Mouse (Mus musculus) forebrain, embryonic 11.5 days (tissue): ENCODE measurements at regions not wholly inside any gene's neighbourhood (a gene's known extent, or its start where the extent isn't known, plus 50 kb on each side); places are given as distances from the start of the nearest gene placed in this dataset.
"Not testable (repeated sequence)": the region's sequence is repeated elsewhere in the genome, so short reads cannot be mapped to it uniquely, and the experiment has no call there.

Experiments
- ATAC-seq: fragments of 200-750 bp; cut with Nextera tagmentation; replicated peaks from 2 replicates; pipeline ENCODE4 v1.8.0; 2017; ENCODE audit warnings: moderate TSS enrichment; ENCODE audit not compliant: low FRiP score
- DNase-seq: peaks from one replicate; pipeline ENCODE4 v3.0.0-alpha.2; 2017; ENCODE audit warnings: low spot score
- H3K27ac ChIP-seq: fragments of 300-500 bp; sonication (generic); 2 replicates; pipeline ENCODE4 v1.5.1; 2014; ENCODE audit warnings: low read depth, low read length
- H3K27me3 ChIP-seq: fragments of 300-500 bp; sonication (generic); 2 replicates; pipeline ENCODE4 v1.6.1; 2014; ENCODE audit warnings: mild to moderate bottlenecking, low read length, mixed read lengths; ENCODE audit not compliant: control insufficient read depth, insufficient read depth
- H3K36me3 ChIP-seq: fragments of 300-500 bp; sonication (generic); 2 replicates; pipeline ENCODE4 v1.6.1; 2014; ENCODE audit warnings: mild to moderate bottlenecking, low read length, moderate library complexity, mixed read lengths; ENCODE audit not compliant: control insufficient read depth, insufficient read depth
- H3K4me1 ChIP-seq: fragments of 300-500 bp; sonication (generic); replicated peaks from 2 replicates; pipeline ENCODE4 v1.6.1; 2014; ENCODE audit warnings: low read length, mixed read lengths; ENCODE audit not compliant: control insufficient read depth, insufficient read depth
- H3K4me2 ChIP-seq: fragments of 300-500 bp; sonication (generic); 2 replicates; pipeline ENCODE4 v1.6.1; 2014; ENCODE audit warnings: low read depth, mild to moderate bottlenecking, low read length, moderate library complexity, mixed read lengths; ENCODE audit not compliant: severe bottlenecking
- H3K4me3 ChIP-seq: fragments of 300-500 bp; sonication (generic); 2 replicates; pipeline ENCODE4 v1.5.1; 2014; ENCODE audit warnings: low read depth, low read length
- H3K9ac ChIP-seq: fragments of 300-500 bp; sonication (generic); 2 replicates; pipeline ENCODE4 v1.6.1; 2014; ENCODE audit warnings: low read length
- H3K9me3 ChIP-seq: fragments of 300-500 bp; sonication (generic); 2 replicates; pipeline ENCODE4 v1.6.1; 2016; ENCODE audit warnings: low read length, mixed read lengths; ENCODE audit not compliant: control insufficient read depth
- WGBS: fragments of 180-500 bp; shearing (Covaris S2); extraction: QIAGEN DNeasy Blood & Tissue Kit; methylation state at CpG from one replicate; pipeline ENCODE4 v1.1.7; 2014; 5-methylcytosine and 5-hydroxymethylcytosine counted together

- WGBS: 40% methylated on average over 3 of the region's 3 CpGs
- Histone ChIP-seq H3K4me3 (no peak overlapping the region), H3K36me3 (no peaks in the 10 kb centered on the region), H3K27ac (no peak overlapping the region), H3K27me3 (no peaks in the 10 kb centered on the region), H3K4me1 (no peaks in the 10 kb centered on the region), H3K4me2 (no peak overlapping the region), H3K9me3 (no peaks in the 10 kb centered on the region), H3K9ac (no peak overlapping the region)
- DNase-seq (no peak), ATAC-seq (no peak)
Observed at GRCm38 (mm10) chr1:149332239-149332638, 628.9 kb downstream of the Pla2g4a start.

GRCm38 (mm10) chr1:149327171-149327570 is 633.9 kb downstream of the Pla2g4a start:
- no peaks in the 10 kb centered on the region for H3K36me3 ChIP-seq
- WGBS: 78% methylated on average over 3 of the region's 3 CpGs
- H3K4me3 ChIP-seq: no peak overlapping the region
- H3K9ac ChIP-seq: no peak overlapping the region
- H3K9me3 ChIP-seq: no peaks in the 10 kb centered on the region
- H3K4me2 ChIP-seq: no peak overlapping the region
- no peaks in the 10 kb centered on the region for H3K4me1 ChIP-seq
- no peak for DNase-seq
- ATAC-seq: no peak
- H3K27me3 ChIP-seq: no peaks in the 10 kb centered on the region
- H3K27ac ChIP-seq: no peak overlapping the region

GRCm38 (mm10) chr1:149323095-149323494 is 638.0 kb downstream of the Pla2g4a start:
- Histone ChIP-seq H3K4me3 (no peak overlapping the region), H3K4me2 (no peak overlapping the region), H3K9me3 (no peaks in the 10 kb centered on the region), H3K4me1 (no peaks in the 10 kb centered on the region), H3K36me3 (no peaks in the 10 kb centered on the region), H3K9ac (no peak overlapping the region), H3K27me3 (no peaks in the 10 kb centered on the region), H3K27ac (no peak overlapping the region)
- ATAC-seq: no peak
- no peak for DNase-seq
- 71% methylated on average over 1 of the region's 1 CpGs for WGBS

- ATAC-seq: no peak
- no peak for DNase-seq
- Histone ChIP-seq H3K4me3 (no peak overlapping the region), H3K9me3 (no peaks in the 10 kb centered on the region), H3K27ac (no peak overlapping the region), H3K9ac (no peak overlapping the region), H3K36me3 (no peaks in the 10 kb centered on the region), H3K27me3 (no peaks in the 10 kb centered on the region), H3K4me2 (no peak overlapping the region), H3K4me1 (no peaks in the 10 kb centered on the region)
- WGBS: 100% methylated on average over 1 of the region's 1 CpGs
Observed at GRCm38 (mm10) chr1:149289725-149290124, 671.4 kb downstream of the Pla2g4a start.

- Histone ChIP-seq H3K9me3 (no peaks in the 10 kb centered on the region), H3K27me3 (no peaks in the 10 kb centered on the region), H3K36me3 (no peaks in the 10 kb centered on the region), H3K4me2 (no peak overlapping the region), H3K4me3 (no peak overlapping the region), H3K9ac (no peak overlapping the region), H3K4me1 (no peaks in the 10 kb centered on the region), H3K27ac (no peak overlapping the region)
- ATAC-seq (no peak), DNase-seq (no peak)
- 92% methylated on average over 1 of the region's 1 CpGs for WGBS
Observed at GRCm38 (mm10) chr1:149274932-149275331, 686.2 kb downstream of the Pla2g4a start.

GRCm38 (mm10) chr1:149256866-149257265 is 704.2 kb downstream of the Pla2g4a start:
- ATAC-seq (no peak), DNase-seq (no peak)
- Histone ChIP-seq H3K27me3 (no peaks in the 10 kb centered on the region), H3K27ac (no peak overlapping the region), H3K36me3 (no peaks in the 10 kb centered on the region), H3K4me3 (no peak overlapping the region), H3K4me2 (no peak overlapping the region), H3K4me1 (no peaks in the 10 kb centered on the region), H3K9ac (no peak overlapping the region), H3K9me3 (no peaks in the 10 kb centered on the region)
- 82% methylated on average over 3 of the region's 3 CpGs for WGBS

- no peak overlapping the region for H3K27ac ChIP-seq
- no peak for ATAC-seq
- no peak overlapping the region for H3K4me2 ChIP-seq
- WGBS: 50% methylated on average over 4 of the region's 4 CpGs
- H3K4me3 ChIP-seq: no peak overlapping the region
- H3K4me1 ChIP-seq: no peaks in the 10 kb centered on the region
- H3K36me3 ChIP-seq: no peaks in the 10 kb centered on the region
- H3K9me3 ChIP-seq: no peaks in the 10 kb centered on the region
- DNase-seq: no peak
- H3K27me3 ChIP-seq: no peaks in the 10 kb centered on the region
- no peak overlapping the region for H3K9ac ChIP-seq
Observed at GRCm38 (mm10) chr1:149254141-149254540, 706.9 kb downstream of the Pla2g4a start.

GRCm38 (mm10) chr1:149238329-149239015 is 722.6 kb downstream of the Pla2g4a start:
- ATAC-seq (no peak), DNase-seq (no peak)
- Histone ChIP-seq H3K4me2 (no peak overlapping the region), H3K9ac (no peak overlapping the region), H3K27ac (no peak overlapping the region), H3K9me3 (no peaks in the 10 kb centered on the region), H3K36me3 (no peaks in the 10 kb centered on the region), H3K4me3 (no peak overlapping the region), H3K4me1 (no peaks in the 10 kb centered on the region), H3K27me3 (no peaks in the 10 kb centered on the region)
- WGBS: 84% methylated on average over 1 of the region's 1 CpGs

- H3K27ac ChIP-seq, DNase-seq, ATAC-seq, H3K27me3 ChIP-seq, H3K4me3 ChIP-seq, H3K9me3 ChIP-seq, H3K9ac ChIP-seq, H3K36me3 ChIP-seq, H3K4me2 ChIP-seq, H3K4me1 ChIP-seq: not testable (repeated sequence)
- 100% methylated on average over 1 of the region's 1 CpGs for WGBS
Observed at GRCm38 (mm10) chr1:149227170-149227569, 733.9 kb downstream of the Pla2g4a start.
